Mouse (Mus musculus) spleen, postnatal 0 days (tissue): Measurements from ENCODE around the gene Nup98. TPM values are rescaled to one million over a fixed set of nuclear protein-coding genes. Genes with fewer than 3 reads are reported as not detected.

ENCODE experiments used
- polyA plus RNA-seq: library from polyadenylated mRNA; unstranded; fragments of >200 nt; fragmentation: Nextera tagmentation; extraction: Ambion mirVana; gene quantifications from 2 replicates; pipeline ENCODE4 v1.2.1, GENCODE M21; 2015

Nup98 gene
- polyA plus RNA-seq = 16.1 and 17.3 TPM in 2 replicates

DNA sequence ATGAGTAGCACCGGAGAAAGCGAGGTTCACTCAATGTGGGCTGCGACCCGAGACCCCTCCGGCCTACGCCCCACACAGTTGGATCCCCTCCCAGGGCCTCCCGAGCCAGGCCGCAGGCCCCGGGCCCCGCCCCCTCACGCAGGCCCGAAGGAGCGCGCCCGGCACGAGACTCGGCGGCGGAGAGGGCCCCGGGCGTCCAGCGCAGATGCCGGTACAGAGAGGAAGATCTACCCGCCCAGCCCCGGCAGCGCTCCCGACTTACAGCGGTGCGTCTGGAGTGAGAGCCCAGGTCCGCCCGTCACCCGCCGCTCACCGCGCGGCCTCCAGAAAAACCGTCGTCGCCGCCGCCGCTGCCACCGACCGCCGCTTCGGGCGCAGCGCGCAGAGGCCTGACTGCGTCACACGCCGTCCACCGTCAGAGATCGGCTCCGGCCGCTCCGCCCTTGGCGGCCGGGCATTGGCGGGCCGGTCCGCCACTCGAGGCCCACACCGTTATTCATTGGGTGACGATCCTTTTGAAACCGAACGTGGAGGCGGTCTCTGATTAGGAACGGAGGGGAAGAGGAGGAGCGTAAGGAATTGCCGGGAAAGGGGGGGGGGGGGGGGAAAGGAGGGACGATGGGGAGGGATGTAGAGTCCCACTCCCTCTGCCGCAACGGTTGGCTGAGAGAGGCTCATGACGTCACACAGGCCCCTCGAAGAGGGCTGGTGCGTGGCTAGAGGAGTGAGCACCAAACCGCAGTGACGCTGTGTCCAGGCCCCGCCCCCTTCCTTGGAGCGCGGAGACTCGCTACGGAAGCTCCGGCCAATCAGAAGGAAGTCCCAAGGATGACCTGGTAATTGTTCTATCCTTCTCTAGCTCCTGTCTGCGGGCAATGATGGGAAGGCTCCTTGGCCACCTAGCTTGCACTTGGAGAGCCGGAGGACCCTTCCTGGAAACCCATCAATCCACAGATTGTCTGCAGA, at the start of gene Nup98, which contains the start of gene Pgap2:
Nup98 (minus strand) TSS at position 421 of the 966 bp plus-strand sequence.
Pgap2 (plus strand) TSS at position 453 of the 966 bp plus-strand sequence.

DNA sequence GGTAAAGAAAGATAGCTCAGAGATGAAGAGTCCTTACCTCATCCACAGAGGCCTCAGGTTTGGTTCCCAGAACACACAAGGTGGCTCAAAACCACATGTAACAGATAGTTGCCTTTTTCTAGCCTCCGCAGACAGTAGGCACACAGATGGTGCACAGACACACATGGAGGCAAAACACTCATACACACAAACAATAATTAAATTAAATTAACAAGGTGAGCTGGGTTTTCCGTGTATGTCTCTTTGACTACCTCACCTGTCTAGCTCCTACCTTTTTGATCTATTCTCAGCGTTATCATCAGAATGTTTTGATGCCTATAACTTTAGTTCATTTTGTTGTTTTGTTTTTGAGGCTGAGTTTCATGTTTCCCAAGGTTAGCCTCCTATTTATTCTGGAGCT, 46.0 kb upstream of the Nup98 start, which contains the start of gene Rhog:
Rhog (minus strand) TSS at position 101 of the 400 bp plus-strand sequence.

DNA sequence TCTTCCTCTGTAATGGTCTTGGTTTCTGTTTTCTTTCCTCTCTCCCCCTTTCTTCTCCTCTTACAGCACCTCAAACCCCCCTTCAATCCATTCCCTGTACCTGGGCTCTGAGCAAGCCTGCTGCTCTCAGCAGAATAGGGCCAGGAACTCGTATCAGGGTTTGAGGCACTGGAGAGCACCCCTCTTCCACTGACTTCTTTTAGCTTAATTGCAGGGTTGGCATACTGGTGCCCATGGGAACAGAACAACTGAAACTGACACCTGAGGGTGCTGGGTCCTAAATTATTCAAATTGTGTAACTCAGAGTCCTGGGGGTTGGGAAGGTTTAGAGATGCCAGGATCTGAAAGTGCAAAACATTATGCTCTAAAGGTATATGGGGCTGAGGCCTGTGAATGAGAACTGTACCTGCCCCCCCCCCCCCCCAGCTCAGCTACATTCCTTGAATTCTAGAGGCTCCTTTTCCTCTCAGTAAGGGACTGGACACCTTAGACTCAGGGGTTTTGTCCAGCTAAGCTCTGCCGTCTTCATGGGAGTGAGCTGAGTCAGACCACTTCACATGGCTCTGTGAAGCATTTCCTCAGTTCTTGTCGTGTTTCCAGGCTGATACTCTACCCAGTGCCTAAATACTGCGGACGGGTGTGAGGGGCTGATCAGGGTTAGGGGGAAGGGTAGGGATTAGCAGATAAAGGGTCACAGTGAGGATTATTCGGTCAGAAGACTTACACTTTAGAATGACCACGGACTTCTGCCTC, 93.2 kb downstream of the Nup98 start, which contains the start of gene Chrna10:
Chrna10 (minus strand) TSS at position 250 of the 753 bp plus-strand sequence.

DNA sequence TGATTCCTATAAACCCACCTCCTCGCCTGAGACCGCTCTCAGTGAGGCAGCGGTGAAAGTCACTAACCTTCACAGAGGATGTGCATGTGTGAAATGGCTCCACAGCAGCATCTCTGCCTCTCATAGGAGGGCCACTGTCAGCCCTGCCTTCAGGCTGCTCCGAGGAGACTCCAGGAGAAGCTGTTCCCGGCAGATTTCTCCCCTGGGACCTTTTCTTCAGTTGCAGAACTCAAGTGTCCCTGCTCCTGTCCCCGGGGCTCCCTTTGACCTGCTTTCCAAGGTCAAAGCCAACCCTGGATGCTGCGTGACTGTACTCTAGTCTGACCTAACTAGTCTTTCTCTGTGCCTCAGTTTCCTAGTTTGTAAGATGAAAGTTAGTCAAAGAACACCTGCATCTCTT, 100.8 kb downstream of the Nup98 start, which contains the start of gene Art5:
Art5 (minus strand) TSS at position 319 of the 400 bp plus-strand sequence.

DNA sequence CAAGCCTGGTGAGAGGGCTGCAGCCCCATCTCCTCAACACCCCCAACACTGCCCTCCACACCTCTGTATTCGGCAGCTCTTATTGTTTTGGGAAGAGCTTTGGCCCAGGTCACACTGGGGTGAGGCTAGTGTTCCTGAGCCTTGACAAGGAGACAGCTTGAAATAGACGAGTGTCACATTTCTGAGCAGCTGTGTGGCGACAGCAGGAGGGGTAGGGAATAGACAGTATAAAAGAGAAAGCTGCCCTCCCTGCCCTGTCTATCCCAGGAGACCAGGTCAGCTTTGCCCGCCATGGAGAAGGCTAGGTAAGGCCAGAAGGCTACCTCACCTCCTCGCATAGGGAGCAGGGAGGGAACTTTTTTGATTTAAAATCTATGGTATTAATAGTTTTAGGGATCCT, 108.5 kb downstream of the Nup98 start, which contains the start of gene Art1:
Art1 (plus strand) TSS at position 257 of the 400 bp plus-strand sequence.

DNA sequence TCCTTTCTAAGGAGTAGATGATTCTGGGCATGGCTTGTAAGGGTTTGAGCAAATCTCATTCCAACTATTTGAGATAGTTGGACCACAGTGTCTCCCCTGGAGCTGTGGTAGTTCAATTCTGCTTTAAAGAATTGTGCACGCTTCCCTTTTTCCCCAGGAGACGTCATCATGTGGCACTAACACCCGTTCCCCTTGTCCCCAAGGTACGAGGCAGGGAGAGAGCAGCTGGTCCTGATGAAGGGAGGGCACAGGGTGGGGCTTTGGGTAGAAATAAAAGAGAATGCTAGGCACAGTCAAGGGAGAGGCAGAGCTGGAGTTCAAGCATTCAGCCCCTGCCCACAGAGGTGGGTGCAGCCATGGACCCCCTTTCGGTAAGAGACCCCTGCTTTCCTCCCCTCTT, 127.2 kb downstream of the Nup98 start, which contains the start of gene Trpc2:
Trpc2 (plus strand) TSS at position 301 of the 400 bp plus-strand sequence.

Other genes starting within 250 kb of the Nup98 start
- 5.1 and 7.3 TPM in 2 replicates for gene Il18bp, start 191.5 kb downstream of the Nup98 start, polyA plus RNA-seq
- gene Rnf121, start 144.7 kb downstream of the Nup98 start, polyA plus RNA-seq = 9.2 and 10.3 TPM in 2 replicates
- 17.1 and 17.2 TPM in 2 replicates for gene Xndc1, start 144.7 kb downstream of the Nup98 start, polyA plus RNA-seq
- 0.43 and 0.53 TPM in 2 replicates for gene Xntrpc, start 144.5 kb downstream of the Nup98 start, polyA plus RNA-seq
- not detected in 2 replicates for gene Trpc2, start 127.1 kb downstream of the Nup98 start, polyA plus RNA-seq
- gene Art1, start 108.4 kb downstream of the Nup98 start, polyA plus RNA-seq = 0.14 and 0.30 TPM in 2 replicates
- 0.25 and 0.42 TPM in 2 replicates for gene Art5, start 100.7 kb downstream of the Nup98 start, polyA plus RNA-seq
- gene Chrna10, start 93.3 kb downstream of the Nup98 start, polyA plus RNA-seq = not detected in 2 replicates
- 32.8 and 45.2 TPM in 2 replicates for gene Pgap2, start within 50 bp of the Nup98 start, polyA plus RNA-seq
- gene Rhog, start 45.9 kb upstream of the Nup98 start, polyA plus RNA-seq = 103 and 124 TPM in 2 replicates
- 22.4 and 24.9 TPM in 2 replicates for gene Stim1, start 57.6 kb upstream of the Nup98 start, polyA plus RNA-seq
- gene Rrm1, start 231.5 kb upstream of the Nup98 start, polyA plus RNA-seq = 179 and 203 TPM in 2 replicates